Mouse (Mus musculus) bone marrow, adult 2 months (tissue): ENCODE results near the gene Zfp385a. TPM values are rescaled to one million over a fixed set of nuclear protein-coding genes. Genes with fewer than 3 reads are reported as not detected.

Experiments
- H3K27ac ChIP-seq: fragments of 200-500 bp; 2 replicates; pipeline ENCODE4 v1.5.1; 2012; ENCODE audit warnings: low read depth, mild to moderate bottlenecking, control low read depth, inconsistent platforms, low read length; ENCODE audit not compliant: control insufficient read depth, poor library complexity, insufficient read depth
- H3K4me1 ChIP-seq: fragments of 200-500 bp; 2 replicates; pipeline ENCODE4 v1.6.1; 2011; ENCODE audit warnings: low read length; ENCODE audit not compliant: control insufficient read depth, insufficient read depth
- H3K4me3 ChIP-seq: fragments of 200-500 bp; replicated peaks from 2 replicates; pipeline ENCODE3; 2011; ENCODE audit warnings: mild to moderate bottlenecking, low read depth, low read length, control low read depth; ENCODE audit not compliant: control insufficient read depth
- CTCF ChIP-seq: fragments of 200-500 bp; IDR thresholded peaks from 2 replicates; pipeline ENCODE4 v1.5.1; 2011; ENCODE audit warnings: low read length, control low read depth; ENCODE audit not compliant: control insufficient read depth, insufficient read depth
- POLR2A ChIP-seq: fragments of 200-500 bp; IDR thresholded peaks from 2 replicates; pipeline ENCODE4 v1.6.1; 2011; ENCODE audit warnings: low read depth, mild to moderate bottlenecking, control low read depth, low read length, borderline replicate concordance; ENCODE audit not compliant: control insufficient read depth
- WGBS: fragments of 180-500 bp; shearing (Covaris S2); methylation state at CpG from one replicate; pipeline ENCODE4 v1.1.7; 2018; 5-methylcytosine and 5-hydroxymethylcytosine counted together
- polyA plus RNA-seq: library from polyadenylated mRNA; stranded (reverse); fragments of >200 nt; gene quantifications from 2 replicates; pipeline ENCODE4 v1.2.4, GENCODE M21; 2011; ENCODE audit warnings: low replicate concordance; ENCODE audit not compliant: missing spikeins, insufficient read depth, insufficient read length

Zfp385a gene
- polyA plus RNA-seq: 9.8 and 12.7 TPM in 2 replicates

GRCm38 (mm10) chr15:103339961-103340337 is at the start of gene Zfp385a:
Gene Zfp385a, minus strand, starts transcription at chr15:103340093.
- Histone ChIP-seq H3K27ac (no peak within 1 kb of the TSS), H3K4me3 (peak within 1 kb of the TSS; percentile 65), H3K4me1 (no peaks in the 10 kb centered on the region)
- TF ChIP-seq POLR2A: no peak; the same call in 1 of the 2 replicates
- no peak for TF ChIP-seq CTCF
- under 1% methylated on average over 26 of the region's 26 CpGs for WGBS

- 49% methylated on average over 4 of the region's 4 CpGs for WGBS
- Histone ChIP-seq H3K4me1 (no peaks in the 10 kb centered on the region), H3K27ac (no peak overlapping the region), H3K4me3 (no peak overlapping the region)
- TF ChIP-seq POLR2A: no peak
- TF ChIP-seq CTCF: 0 out of 2 replicates have a peak, but pooled peaks have one; percentile 7
Observed at GRCm38 (mm10) chr15:103388556-103389145, 48.8 kb upstream of the Zfp385a start.

- no peak overlapping the region for H3K27ac ChIP-seq
- 66% methylated on average over 7 of the region's 7 CpGs for WGBS
Observed at GRCm38 (mm10) chr15:103383771-103384488, 44.0 kb upstream of the Zfp385a start.

GRCm38 (mm10) chr15:103382795-103383406 is 43.0 kb upstream of the Zfp385a start:
- 37% methylated on average over 5 of the region's 5 CpGs for WGBS
- TF ChIP-seq POLR2A (no peak), CTCF (no peak)
- Histone ChIP-seq H3K27ac (no peak overlapping the region), H3K4me1 (no peaks in the 10 kb centered on the region; the same call in 1 of the 2 replicates), H3K4me3 (no peak overlapping the region)

More at GRCm38 (mm10) chr15:103383771-103384488, 44.0 kb upstream of the Zfp385a start:
- TF ChIP-seq CTCF (no peak), POLR2A (no peak)
- no peaks in the 10 kb centered on the region; the same call in 1 of the 2 replicates for H3K4me1 ChIP-seq
- H3K4me3 ChIP-seq: no peak overlapping the region

GRCm38 (mm10) chr15:103382075-103382474 is 42.2 kb upstream of the Zfp385a start:
- Histone ChIP-seq H3K4me1 (no peaks in the 10 kb centered on the region; the same call in 1 of the 2 replicates), H3K27ac (no peak overlapping the region), H3K4me3 (no peak overlapping the region)
- TF ChIP-seq CTCF: no peak
- TF ChIP-seq POLR2A: no peak
- 53% methylated on average over 2 of the region's 2 CpGs for WGBS

GRCm38 (mm10) chr15:103378665-103379356 is 38.9 kb upstream of the Zfp385a start:
- no peak overlapping the region for H3K4me3 ChIP-seq
- no peak for TF ChIP-seq POLR2A
- TF ChIP-seq CTCF: no peak
- no peaks in the 10 kb centered on the region; the same call in 1 of the 2 replicates for H3K4me1 ChIP-seq
- H3K27ac ChIP-seq: no peak overlapping the region
- 43% methylated on average over 3 of the region's 3 CpGs for WGBS

GRCm38 (mm10) chr15:103377752-103378664 is 38.1 kb upstream of the Zfp385a start:
- no peak overlapping the region for H3K4me3 ChIP-seq
- 36% methylated on average over 3 of the region's 3 CpGs for WGBS
- TF ChIP-seq CTCF (no peak), POLR2A (no peak)

More at GRCm38 (mm10) chr15:103377752-103378664, 38.1 kb upstream of the Zfp385a start:
- Histone ChIP-seq H3K27ac (no peak overlapping the region), H3K4me1 (no peaks in the 10 kb centered on the region; the same call in 1 of the 2 replicates)
